Mouse (Mus musculus) myocyte (in vitro differentiated cells): ENCODE results near the gene Cenpm.

Source experiments
- CEBPB ChIP-seq: IDR thresholded peaks from 2 replicates; pipeline ENCODE4 v1.6.1; 2011; ENCODE audit warnings: mild to moderate bottlenecking, moderate library complexity; ENCODE audit not compliant: poor library complexity, insufficient read depth, severe bottlenecking
- E2F4 ChIP-seq: IDR thresholded peaks from one replicate; pipeline ENCODE4 v1.6.1; 2011; ENCODE audit warnings: mild to moderate bottlenecking, control low read depth, moderate library complexity; ENCODE audit not compliant: insufficient read depth
- POLR2A ChIP-seq: IDR thresholded peaks from one replicate; pipeline ENCODE4 v1.6.1; 2011; ENCODE audit warnings: low read depth, mild to moderate bottlenecking, control low read depth, moderate library complexity; ENCODE audit not compliant: insufficient read length
- USF1 ChIP-seq: IDR thresholded peaks from one replicate; pipeline ENCODE4 v1.6.1; 2011; ENCODE audit warnings: low read depth, mild to moderate bottlenecking, control low read depth, moderate library complexity

DNA sequence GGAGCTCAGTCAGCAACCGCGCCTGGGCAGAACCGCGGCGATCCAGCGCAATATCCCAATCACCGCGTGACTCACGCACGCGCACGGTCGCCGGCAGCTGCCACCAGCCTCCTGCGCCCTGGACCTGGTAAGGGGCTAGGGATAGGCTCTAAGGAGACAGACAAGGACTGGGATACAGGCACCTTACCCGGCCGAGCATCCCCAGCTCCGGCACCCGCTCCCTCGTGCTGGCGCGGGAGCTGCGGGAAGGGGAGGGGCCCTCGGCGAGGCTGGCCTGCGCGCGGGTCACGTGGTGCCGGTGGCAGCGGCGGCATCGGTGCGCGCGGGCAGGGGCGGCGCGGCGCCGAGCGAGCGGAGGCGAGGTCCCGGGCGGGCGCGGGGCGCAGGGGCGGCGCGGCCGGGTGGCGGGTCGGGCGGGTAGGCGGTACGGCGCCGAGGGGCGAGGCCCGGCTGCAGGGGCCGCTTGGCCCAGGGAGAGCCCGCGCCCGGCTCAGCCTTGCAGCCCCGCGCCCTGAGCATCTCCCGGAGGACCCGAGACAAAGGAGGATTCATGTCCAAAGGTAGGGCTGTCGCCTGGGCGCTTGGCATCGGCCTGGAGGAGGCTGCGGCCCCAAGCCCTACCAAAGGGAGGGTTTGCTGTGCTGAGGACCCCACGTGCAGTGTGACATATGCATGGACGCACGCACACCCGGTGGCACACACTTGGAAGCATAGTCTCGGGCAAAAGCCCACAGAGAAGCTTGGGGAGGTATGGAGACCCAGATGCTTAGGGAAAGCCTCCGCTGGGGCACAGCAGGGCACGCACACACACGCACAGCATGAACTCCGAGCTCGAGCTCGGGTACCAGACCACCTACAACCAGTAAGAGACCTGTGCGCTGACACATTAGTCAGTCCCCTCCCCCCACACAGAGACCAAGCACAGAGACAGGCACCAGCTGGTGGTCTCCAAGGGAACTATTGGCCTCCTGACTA, 30.7 kb upstream of the Cenpm start:
- no peak for TF ChIP-seq USF1
- no peak for TF ChIP-seq E2F4
- no peak for TF ChIP-seq CEBPB
- TF ChIP-seq POLR2A, result no peak
